In the genomic region with DNA sequence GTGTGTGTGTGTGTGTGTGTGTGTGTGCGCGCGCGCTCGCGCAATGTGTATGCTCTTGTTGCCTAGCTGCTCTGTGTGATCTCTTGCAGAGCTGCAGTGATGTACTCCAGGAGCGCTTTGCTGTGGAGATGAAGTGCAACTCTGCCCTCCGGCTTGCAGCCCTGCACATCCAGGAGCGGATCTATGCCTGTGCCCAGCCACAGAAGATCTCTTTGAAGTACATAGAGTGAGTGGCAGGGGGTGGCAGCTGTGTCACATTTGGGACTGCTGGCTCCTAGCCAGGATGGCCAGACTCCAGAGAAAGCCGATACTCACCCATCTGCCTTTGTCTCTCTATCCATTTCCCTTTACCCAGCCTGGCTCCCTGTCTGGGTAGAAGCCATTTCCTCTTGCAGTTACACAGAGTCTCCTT, we compare ENCODE assay signal across 9 mouse cellular contexts. TPM values are rescaled to one million over a fixed set of nuclear protein-coding genes. Genes with fewer than 3 reads are reported as not detected.
A peak's percentile ranks its signal among the peaks of the same experiment; 100 is the strongest.
DNase-seq lines count a peak whose midpoint lies in the region; ATAC-seq lines count a peak whose summit lies in the region.
"Had no signal": no experiment of that assay in that cellular context is flagged by ENCODE, and none has a peak within 500 bp of the region (broad histone marks: within the 10 kb centered on the region; RNA-seq: fewer than 3 reads in every experiment).

No protein-coding gene starts in this region.

- peak; percentile 43 for DNase-seq in embryo, embryonic 11 days
- no peak for DNase-seq in embryo, embryonic 9.5 days (ENCODE audit: extremely low spot score)
- DNase-seq in midbrain, embryonic 10.5 days (ENCODE audit: low spot score): no peak
- DNase-seq in thymus, postnatal 4 days: no peak

- 88% methylated on average over 10 of the region's 10 CpGs for WGBS in midbrain, embryonic 12.5 days
- 86% methylated on average over 10 of the region's 10 CpGs for WGBS in midbrain, embryonic 10.5 days
- WGBS in hindbrain, embryonic 16.5 days: 45% methylated on average over 10 of the region's 10 CpGs
- 61% methylated on average over 10 of the region's 10 CpGs for WGBS in limb, embryonic 15.5 days

- no peaks in the 10 kb centered on the region for H3K9me3 ChIP-seq in midbrain, embryonic 12.5 days
- H3K9me3 ChIP-seq in midbrain, embryonic 10.5 days (replicated peaks): no peaks in the 10 kb centered on the region
- H3K9me3 ChIP-seq in hindbrain, embryonic 16.5 days (ENCODE audit: control insufficient read depth, low read length): no peaks in the 10 kb centered on the region
- no peaks in the 10 kb centered on the region for H3K9me3 ChIP-seq in limb, embryonic 15.5 days
- H3K9me3 ChIP-seq: lung, embryonic 15.5 days had no signal

- H3K4me1 ChIP-seq in midbrain, embryonic 12.5 days: peaks cover 7% of the 10 kb centered on the region; the same call in 1 of the 2 replicates
- H3K4me1 ChIP-seq in midbrain, embryonic 10.5 days: no peaks in the 10 kb centered on the region
- H3K4me1 ChIP-seq in hindbrain, embryonic 16.5 days (ENCODE audit: control insufficient read depth, insufficient read depth, low read depth, low read length): 0 out of 2 replicates have a peak, but pooled peaks cover 2% of the 10 kb centered on the region
- H3K4me1 ChIP-seq in limb, embryonic 15.5 days: peaks cover 7% of the 10 kb centered on the region; the same call in 1 of the 2 replicates

- H3K4me2 ChIP-seq in midbrain, embryonic 12.5 days (replicated peaks): no peak overlapping the region
- peak overlapping the region; percentile 22; the same call in 1 of the 2 replicates for H3K4me2 ChIP-seq in hindbrain, embryonic 16.5 days (ENCODE audit: low read length)
- H3K4me2 ChIP-seq in limb, embryonic 15.5 days: no peak overlapping the region
- H3K4me2 ChIP-seq: lung, embryonic 15.5 days had no signal

- 0 out of 2 replicates have a peak overlapping the region, but pooled peaks have one; percentile 27 for H3K27ac ChIP-seq in midbrain, embryonic 12.5 days (replicated peaks)
- H3K27ac ChIP-seq in midbrain, embryonic 10.5 days (replicated peaks): no peak overlapping the region
- 0 out of 2 replicates have a peak overlapping the region, but pooled peaks have one; percentile 31 for H3K27ac ChIP-seq in hindbrain, embryonic 16.5 days (ENCODE audit: low read depth, low read length)
- H3K27ac ChIP-seq in limb, embryonic 15.5 days: no peak overlapping the region
- H3K27ac ChIP-seq: lung, embryonic 15.5 days had no signal

- H3K27me3 ChIP-seq in midbrain, embryonic 12.5 days: no peaks in the 10 kb centered on the region
- no peaks in the 10 kb centered on the region for H3K27me3 ChIP-seq in midbrain, embryonic 10.5 days (ENCODE audit: low read depth, poor library complexity, severe bottlenecking)
- no peaks in the 10 kb centered on the region for H3K27me3 ChIP-seq in hindbrain, embryonic 16.5 days (replicated peaks; ENCODE audit: control insufficient read depth, insufficient read depth, low read length)
- no peaks in the 10 kb centered on the region for H3K27me3 ChIP-seq in limb, embryonic 15.5 days
- H3K27me3 ChIP-seq: lung, embryonic 15.5 days had no signal

- no peak overlapping the region for H3K4me3 ChIP-seq in midbrain, embryonic 12.5 days
- H3K4me3 ChIP-seq in midbrain, embryonic 10.5 days: no peak overlapping the region
- no peak overlapping the region for H3K4me3 ChIP-seq in hindbrain, embryonic 16.5 days (ENCODE audit: low read length)
- no peak overlapping the region for H3K4me3 ChIP-seq in limb, embryonic 15.5 days
- H3K4me3 ChIP-seq: lung, embryonic 15.5 days had no signal

- peak; percentile 49; the same call in 1 of the 2 replicates for ATAC-seq in midbrain, embryonic 12.5 days (ENCODE audit: low FRiP score, low read depth)
- peak; percentile 95 for ATAC-seq in hindbrain, embryonic 16.5 days
- ATAC-seq in limb, embryonic 15.5 days (ENCODE audit: insufficient number of reproducible peaks, low FRiP score, low TSS enrichment, low read depth): peak; percentile 64
- no peak for ATAC-seq in megakaryocyte progenitor cell, adult 5-6 weeks (replicated peaks; ENCODE audit: poor library complexity)

- H3K9ac ChIP-seq in midbrain, embryonic 12.5 days (replicated peaks): no peak overlapping the region
- no peak overlapping the region for H3K9ac ChIP-seq in hindbrain, embryonic 16.5 days (ENCODE audit: low read depth, low read length)
- H3K9ac ChIP-seq in limb, embryonic 15.5 days: no peak overlapping the region
- H3K9ac ChIP-seq: lung, embryonic 15.5 days had no signal

- no peaks in the 10 kb centered on the region for H3K36me3 ChIP-seq in midbrain, embryonic 12.5 days
- H3K36me3 ChIP-seq in midbrain, embryonic 10.5 days: no peaks in the 10 kb centered on the region
- no peaks in the 10 kb centered on the region for H3K36me3 ChIP-seq in hindbrain, embryonic 16.5 days (ENCODE audit: control insufficient read depth, insufficient read depth, low read length)
- no peaks in the 10 kb centered on the region for H3K36me3 ChIP-seq in limb, embryonic 15.5 days
- H3K36me3 ChIP-seq: lung, embryonic 15.5 days had no signal

RNA-seq across cellular contexts. Expression of a gene that starts 25.9 kb away (rescaled TPM):
- 17.0 and 24.4 TPM in 2 replicates for polyA plus RNA-seq in midbrain, embryonic 12.5 days (2016; fragmentation: Nextera tagmentation; extraction: Ambion mirVana)
- polyA plus RNA-seq in midbrain, embryonic 10.5 days (2016; fragmentation: Nextera tagmentation; extraction: Ambion mirVana): 19.3 and 20.7 TPM in 2 replicates
- 24.4 and 24.7 TPM in 2 replicates for polyA plus RNA-seq in hindbrain, embryonic 16.5 days (2015; fragmentation: Nextera tagmentation; extraction: Ambion mirVana)
- polyA plus RNA-seq in limb, embryonic 15.5 days (2015; fragmentation: Nextera tagmentation; extraction: Ambion mirVana): 14.4 and 16.7 TPM in 2 replicates
- 17.3 TPM in 2 replicates for total RNA-seq in megakaryocyte progenitor cell, adult 5-6 weeks (2015)
- 21.9 and 25.7 TPM in 2 replicates for total RNA-seq in megakaryocyte progenitor cell, adult 5-6 weeks (2017)

Comparison
In these comparisons a context has a peak if more than half of its experiments do, and no peak if none do; other contexts are left out.
1. H3K27ac ChIP-seq: peak in midbrain, embryonic 12.5 days (single experiment) and hindbrain, embryonic 16.5 days (single experiment); none in midbrain, embryonic 10.5 days (single experiment) and limb, embryonic 15.5 days (single experiment).